Mouse (Mus musculus): Measurements from ENCODE around the gene Cyp2f2.

DNA sequence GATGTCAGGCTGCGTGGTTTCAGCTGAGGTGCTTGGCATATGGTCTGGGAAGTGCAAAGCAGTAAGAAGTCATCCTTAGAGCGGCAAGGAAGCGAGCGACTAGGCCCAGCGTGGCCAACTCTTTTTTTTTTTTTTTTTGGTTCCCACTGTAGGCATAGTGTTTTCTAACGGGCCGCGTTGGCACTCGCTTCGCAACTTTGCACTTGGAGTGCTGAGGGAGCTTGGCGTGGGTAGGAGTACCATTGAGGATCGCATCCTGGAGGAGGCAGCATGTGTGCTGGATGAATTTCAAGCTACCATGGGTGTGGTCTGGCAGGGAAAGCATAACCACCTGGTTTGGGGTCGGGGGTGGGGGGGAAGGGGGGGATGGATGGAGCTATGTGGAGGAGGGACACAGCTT, 36.3 kb downstream of the Cyp2f2 start:
- TF ChIP-seq POLR2A (IDR thresholded peaks at IDR 0.05; ENCODE audit: extremely low read depth, insufficient read depth, low read length) (no peak), CTCF (IDR thresholded peaks at IDR 0.05; ENCODE audit: low read depth, low read length) (no peak)
